Mouse (Mus musculus) layer of hippocampus, adult 8-10 months (tissue): ENCODE results near the gene Hdac1. TPM values are rescaled to one million over a fixed set of nuclear protein-coding genes. Genes with fewer than 3 reads are reported as not detected.
"Not testable (repeated sequence)": the region's sequence is repeated elsewhere in the genome, so short reads cannot be mapped to it uniquely, and the experiment has no call there.

ENCODE experiments used
- DNase-seq, 2 experiments: peaks; one replicate each; pipeline ENCODE4 v3.0.0; 2022; ENCODE audit warnings: low spot score in 2 of 2
- total RNA-seq, 4 experiments: library from RNA; stranded (reverse); gene quantifications; 2 replicates each; pipeline ENCODE4 v1.2.4; 2022

Gene Hdac1
- total RNA-seq, 4 experiments from 2014 or later: 37.7 to 48.1 (median 44.5) TPM

DNA sequence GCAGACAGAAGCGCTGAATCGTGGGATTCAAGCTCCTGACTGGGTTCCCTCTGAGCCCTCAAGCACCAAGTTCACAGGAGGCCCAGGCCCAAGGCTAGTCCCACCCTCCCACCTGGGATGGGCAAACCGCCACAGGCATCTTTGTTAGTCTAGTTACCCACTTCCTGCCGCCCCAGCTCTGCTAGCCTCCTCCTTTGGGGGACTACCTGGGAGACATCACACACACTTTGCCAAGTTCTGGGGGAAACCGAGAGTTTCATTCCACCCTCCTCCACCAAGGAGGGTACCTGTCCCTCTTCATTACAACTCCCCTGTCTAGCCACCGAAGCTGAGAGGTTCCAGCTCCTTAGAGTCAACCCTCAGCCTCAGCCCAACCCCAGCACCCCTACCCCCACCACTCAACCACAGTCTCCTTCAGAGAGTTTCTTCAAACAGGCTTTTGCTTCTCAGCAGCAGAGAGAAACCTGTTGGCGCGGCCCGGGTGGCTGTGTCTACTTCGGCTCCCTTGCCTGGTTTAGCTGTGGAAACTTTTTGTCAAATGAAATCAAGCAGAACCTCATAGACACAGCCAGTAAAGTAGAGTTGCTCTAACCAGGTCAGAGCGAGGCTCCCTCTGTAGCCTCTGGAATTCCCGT lies 15.9 kb upstream of the Hdac1 start:
- no peak for DNase-seq

GRCm38 (mm10) chr4:129557256-129557808 lies 14.8 kb upstream of the Hdac1 start:
- no peak for DNase-seq

- DNase-seq: peak; percentile 65 to 76
Observed at GRCm38 (mm10) chr4:129556532-129557223, 14.2 kb upstream of the Hdac1 start.

GRCm38 (mm10) chr4:129555862-129556531 lies 13.5 kb upstream of the Hdac1 start:
- DNase-seq: peak; percentile 31 to 34

- peak; percentile 33 to 51 for DNase-seq
Observed at GRCm38 (mm10) chr4:129555421-129555861, 12.9 kb upstream of the Hdac1 start.

GRCm38 (mm10) chr4:129554512-129554911 lies 12.0 kb upstream of the Hdac1 start:
- DNase-seq: not testable (repeated sequence)

DNA sequence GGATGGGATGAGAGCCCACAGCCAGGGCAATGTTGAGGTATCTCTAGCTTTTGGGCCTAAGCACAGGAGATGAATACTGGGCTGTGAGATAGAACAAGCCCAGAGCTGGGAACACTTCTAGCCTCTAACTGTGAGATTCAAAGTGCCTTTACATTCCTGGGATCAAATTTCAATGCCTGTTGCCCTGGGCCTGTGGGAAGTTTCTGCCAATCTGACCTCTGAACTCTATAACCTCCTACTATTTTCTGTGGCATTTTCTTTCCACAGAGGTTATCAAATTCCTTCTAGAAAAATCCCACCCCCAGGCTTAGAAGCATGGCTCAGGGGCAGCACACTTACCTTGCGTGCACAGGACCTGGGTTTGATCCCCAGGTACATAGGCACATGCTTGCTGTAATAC lies 7.8 kb upstream of the Hdac1 start:
- DNase-seq: no peak

DNA sequence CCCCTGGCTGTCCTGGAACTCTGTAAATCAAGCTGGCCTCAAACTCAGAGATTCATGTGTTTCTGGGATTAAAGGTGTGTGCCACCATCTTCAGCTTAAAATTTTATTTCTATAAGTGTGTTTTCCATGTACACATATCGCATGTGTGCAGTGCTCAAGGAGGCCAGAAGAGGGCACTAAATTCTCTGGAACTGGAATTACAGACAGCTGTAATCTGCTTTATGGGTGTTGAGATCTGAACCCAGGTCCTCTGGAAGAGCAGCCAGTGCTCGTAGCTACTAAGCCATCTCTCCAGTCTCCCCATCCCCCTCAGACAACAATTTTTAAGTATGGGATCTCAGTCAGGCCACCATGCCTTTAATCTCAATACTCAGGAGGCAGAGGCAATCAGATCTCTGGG lies 6.8 kb upstream of the Hdac1 start:
- no peak for DNase-seq

GRCm38 (mm10) chr4:129547631-129548030 lies 5.1 kb upstream of the Hdac1 start:
- not testable (repeated sequence) for DNase-seq

- DNase-seq: no peak
Observed at GRCm38 (mm10) chr4:129544106-129544505, 1.6 kb upstream of the Hdac1 start.

- DNase-seq: no peak
Observed at GRCm38 (mm10) chr4:129541868-129542591, 483 bp downstream of the Hdac1 start.

GRCm38 (mm10) chr4:129540012-129540411 lies 2.5 kb downstream of the Hdac1 start:
- DNase-seq: no peak

- DNase-seq: not testable (repeated sequence)
Observed at GRCm38 (mm10) chr4:129528901-129529300, 13.6 kb downstream of the Hdac1 start.

DNA sequence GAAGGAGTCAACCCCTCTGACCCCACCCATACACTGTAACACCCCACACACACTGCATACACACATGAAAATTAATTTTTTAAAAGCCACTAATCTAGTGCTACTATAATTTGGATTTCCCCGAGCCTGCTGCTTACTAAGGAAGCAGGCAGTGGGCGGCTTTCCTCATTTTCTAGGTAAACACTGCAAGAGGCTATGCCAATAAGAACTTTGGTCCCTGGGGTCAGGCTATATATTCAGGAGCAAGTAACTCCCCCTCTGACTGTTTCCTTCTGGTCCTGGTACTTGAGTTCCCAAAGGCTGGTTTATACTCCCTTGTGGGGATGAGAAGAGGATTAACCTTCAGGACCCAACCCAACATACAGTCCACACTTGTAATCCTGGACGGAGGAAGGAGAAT lies 16.6 kb downstream of the Hdac1 start:
- no peak for DNase-seq

DNA sequence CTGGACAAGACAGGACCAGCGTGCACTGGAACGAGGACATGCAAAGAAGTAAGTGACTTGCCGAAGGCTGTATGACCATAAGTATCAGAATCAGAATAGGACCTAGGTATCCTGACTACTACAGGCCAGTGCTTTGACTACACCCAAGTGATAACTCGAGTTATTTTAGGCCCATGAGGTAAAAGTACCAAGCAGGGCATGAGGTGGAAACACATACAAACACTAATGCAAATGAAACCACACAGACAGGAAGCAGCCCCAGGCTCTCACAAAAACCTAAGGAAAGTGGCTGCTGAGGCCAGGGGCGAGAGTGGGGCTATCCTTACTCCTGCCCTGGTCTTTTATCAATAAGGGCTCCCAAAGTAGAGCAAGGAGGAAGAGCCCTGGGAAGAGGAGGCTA lies 17.2 kb downstream of the Hdac1 start:
- DNase-seq: no peak

DNA sequence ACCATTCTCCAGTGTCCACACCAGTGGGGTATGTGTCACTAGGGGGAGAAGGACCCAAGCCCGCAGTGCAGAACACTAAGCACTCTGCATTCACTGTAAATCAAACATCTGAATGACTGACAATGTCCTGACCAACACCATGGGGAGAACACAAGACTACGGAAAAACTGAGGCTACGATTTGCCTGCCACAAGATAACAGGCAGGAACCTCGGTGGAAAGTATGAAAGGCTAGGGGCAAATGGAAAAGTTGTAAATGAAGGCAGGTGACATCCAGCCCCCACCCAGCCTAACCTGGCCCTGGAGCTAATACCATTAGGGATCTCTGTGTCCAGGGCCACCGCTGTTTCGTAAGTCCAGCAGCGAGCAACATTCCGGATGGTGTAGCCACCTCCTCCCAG lies 24.0 kb downstream of the Hdac1 start:
- DNase-seq: no peak

GRCm38 (mm10) chr4:129516925-129517324 lies 25.6 kb downstream of the Hdac1 start:
- DNase-seq: no peak

DNA sequence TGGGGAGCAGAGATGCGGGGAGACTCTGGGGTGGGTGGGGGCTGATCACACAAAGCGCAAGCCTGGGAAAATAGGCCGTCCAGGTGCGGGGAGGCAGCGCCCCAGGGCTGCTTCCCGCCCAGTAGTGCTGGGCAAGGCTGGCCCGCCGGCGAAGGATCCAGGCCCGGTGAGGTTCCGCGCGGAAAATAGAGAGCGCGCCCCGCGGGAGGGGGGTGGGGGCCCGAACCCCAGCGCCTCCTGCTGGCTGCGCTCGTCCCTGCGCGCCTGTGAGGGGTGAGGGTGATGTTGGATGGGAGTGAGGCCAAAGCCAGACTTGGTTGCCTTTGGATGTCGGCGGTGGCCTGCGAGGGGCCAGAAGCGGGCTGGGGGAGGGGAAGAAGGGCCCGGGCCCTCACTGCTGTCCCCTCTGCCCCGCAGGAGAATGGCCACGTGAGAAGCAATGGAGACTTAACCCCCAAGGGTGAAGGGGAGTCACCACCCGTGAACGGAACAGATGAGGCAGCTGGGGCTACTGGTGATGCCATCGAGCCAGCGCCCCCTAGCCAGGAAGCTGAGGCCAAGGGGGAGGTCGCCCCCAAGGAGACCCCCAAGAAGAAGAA lies 28.1 kb downstream of the Hdac1 start:
- DNase-seq: no peak

DNA sequence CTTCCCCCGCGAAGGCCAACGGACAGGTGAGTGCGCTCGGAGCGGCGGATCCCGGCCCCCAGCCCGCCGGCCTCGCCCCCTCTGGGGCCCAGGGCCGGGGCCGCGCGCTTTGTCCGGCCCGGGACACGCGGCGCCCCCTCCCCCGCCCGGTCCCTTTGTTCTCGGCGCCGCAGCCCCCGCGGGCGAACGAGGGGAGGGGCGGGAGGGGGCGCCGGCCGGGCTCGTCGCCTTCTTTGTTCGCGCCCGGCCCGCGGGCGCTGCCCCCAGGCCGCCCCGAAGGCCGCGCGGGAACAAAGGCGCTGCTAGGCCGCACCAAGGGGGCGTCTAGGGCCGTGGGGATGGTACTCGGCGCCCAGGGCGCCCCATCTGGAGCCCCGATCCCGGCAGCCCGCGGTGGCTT lies 28.6 kb downstream of the Hdac1 start:
- no peak for DNase-seq

DNA sequence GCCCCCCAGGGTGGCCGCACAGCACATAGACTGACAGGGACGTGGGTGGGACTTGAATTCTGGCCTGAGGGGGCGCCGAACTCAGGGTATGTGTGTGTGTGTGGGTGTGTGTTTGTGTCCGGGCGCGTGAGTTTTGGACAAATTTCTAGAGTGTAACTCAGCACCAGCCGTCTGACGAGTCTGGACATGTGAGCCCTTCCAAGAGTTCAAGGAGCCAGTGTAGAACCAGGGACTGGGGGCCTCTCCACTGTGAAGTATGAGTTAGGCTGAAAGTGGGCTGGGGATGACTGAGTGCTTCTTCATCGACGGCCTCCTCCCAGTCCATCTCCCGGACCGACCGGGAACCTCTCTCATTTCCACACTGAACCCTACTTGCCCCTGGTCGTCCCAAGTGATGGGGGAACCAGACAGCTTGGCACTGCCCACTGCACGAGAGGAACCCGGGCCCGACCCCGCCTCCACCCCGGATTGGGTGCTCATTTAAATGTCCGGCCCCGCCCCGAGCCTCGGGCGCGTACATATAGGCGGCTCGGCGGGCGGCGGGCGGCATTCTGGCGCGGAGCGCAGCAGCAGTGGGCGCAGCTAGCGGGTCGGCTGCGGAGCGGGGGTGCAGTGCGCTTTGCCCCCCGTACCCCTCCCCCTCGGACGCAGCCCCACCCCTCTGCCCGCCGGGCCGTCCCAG lies 29.3 kb downstream of the Hdac1 start, which contains the start of gene Marcksl1:
Gene Marcksl1 (plus strand): TSS at position 496 of the 682 bp plus-strand sequence.
- peak in 1 of 2 experiments; percentile 74 for DNase-seq
